Mouse (Mus musculus): ENCODE measurements at regions not wholly inside any gene's neighbourhood (a gene's known extent, or its start where the extent isn't known, plus 50 kb on each side); places are given as distances from the start of the nearest gene placed in this dataset.

- Histone ChIP-seq H3K4me3 (replicated peaks; ENCODE audit: low read length) (no peak overlapping the region), H3K9me3 (ENCODE audit: low read length) (0 out of 2 replicates have a peak, but pooled peaks cover 7% of the 10 kb centered on the region), H3K4me1 (replicated peaks; ENCODE audit: low read depth, low read length) (no peaks in the 10 kb centered on the region), H3K36me3 (ENCODE audit: insufficient read depth, low read length) (no peaks in the 10 kb centered on the region), H3K27me3 (ENCODE audit: insufficient read depth, low read length) (no peaks in the 10 kb centered on the region)
- TF ChIP-seq NANOG (IDR thresholded peaks at IDR 0.05; ENCODE audit: borderline replicate concordance, low read length) = no peak
- TF ChIP-seq POU5F1 (IDR thresholded peaks at IDR 0.05; ENCODE audit: borderline replicate concordance, low read length) = no peak
- TF ChIP-seq CTCF (conservative IDR thresholded peaks at IDR 0.05; ENCODE audit: low read length) = no peak
These were observed 434.1 kb downstream of the Epha4 start for GRCm38 (mm10) chr1:77080767-77081166.

- TF ChIP-seq CTCF (conservative IDR thresholded peaks at IDR 0.05; ENCODE audit: low read length) = no peak
- TF ChIP-seq POU5F1 (IDR thresholded peaks at IDR 0.05; ENCODE audit: borderline replicate concordance, low read length) = no peak
- no peak for TF ChIP-seq NANOG (IDR thresholded peaks at IDR 0.05; ENCODE audit: borderline replicate concordance, low read length)
These were observed 433.2 kb downstream of the Epha4 start for GRCm38 (mm10) chr1:77081660-77082059.

GRCm38 (mm10) chr1:77082410-77082809 lies 432.5 kb downstream of the Epha4 start:
- Histone ChIP-seq H3K4me1 (replicated peaks; ENCODE audit: low read depth, low read length) (no peaks in the 10 kb centered on the region), H3K9me3 (ENCODE audit: low read length) (0 out of 2 replicates have a peak, but pooled peaks cover 7% of the 10 kb centered on the region), H3K27me3 (ENCODE audit: insufficient read depth, low read length) (no peaks in the 10 kb centered on the region), H3K36me3 (ENCODE audit: insufficient read depth, low read length) (no peaks in the 10 kb centered on the region), H3K4me3 (replicated peaks; ENCODE audit: low read length) (no peak overlapping the region)
- TF ChIP-seq POU5F1 (IDR thresholded peaks at IDR 0.05; ENCODE audit: borderline replicate concordance, low read length) = no peak
- no peak for TF ChIP-seq CTCF (conservative IDR thresholded peaks at IDR 0.05; ENCODE audit: low read length)
- TF ChIP-seq NANOG (IDR thresholded peaks at IDR 0.05; ENCODE audit: borderline replicate concordance, low read length) = no peak

More at GRCm38 (mm10) chr1:77081660-77082059, 433.2 kb downstream of the Epha4 start:
- no peaks in the 10 kb centered on the region for H3K36me3 ChIP-seq (ENCODE audit: insufficient read depth, low read length)
- H3K9me3 ChIP-seq (ENCODE audit: low read length) = 0 out of 2 replicates have a peak, but pooled peaks cover 7% of the 10 kb centered on the region
- no peak overlapping the region for H3K4me3 ChIP-seq (replicated peaks; ENCODE audit: low read length)
- H3K4me1 ChIP-seq (replicated peaks; ENCODE audit: low read depth, low read length) = no peaks in the 10 kb centered on the region
- no peaks in the 10 kb centered on the region for H3K27me3 ChIP-seq (ENCODE audit: insufficient read depth, low read length)

GRCm38 (mm10) chr1:77093551-77093950 lies 421.3 kb downstream of the Epha4 start:
- H3K36me3 ChIP-seq (ENCODE audit: insufficient read depth, low read length) = no peaks in the 10 kb centered on the region
- H3K27me3 ChIP-seq (ENCODE audit: insufficient read depth, low read length) = no peaks in the 10 kb centered on the region
- TF ChIP-seq CTCF (conservative IDR thresholded peaks at IDR 0.05; ENCODE audit: low read length) (no peak), POU5F1 (IDR thresholded peaks at IDR 0.05; ENCODE audit: borderline replicate concordance, low read length) (no peak), NANOG (IDR thresholded peaks at IDR 0.05; ENCODE audit: borderline replicate concordance, low read length) (no peak)
- H3K4me3 ChIP-seq (replicated peaks; ENCODE audit: low read length) = no peak overlapping the region
- no peaks in the 10 kb centered on the region for H3K9me3 ChIP-seq (ENCODE audit: low read length)
- H3K4me1 ChIP-seq (replicated peaks; ENCODE audit: low read depth, low read length) = no peaks in the 10 kb centered on the region

GRCm38 (mm10) chr1:77101726-77102272 lies 413.1 kb downstream of the Epha4 start:
- no peaks in the 10 kb centered on the region for H3K9me3 ChIP-seq (ENCODE audit: low read length)
- no peak overlapping the region for H3K4me3 ChIP-seq (replicated peaks; ENCODE audit: low read length)
- H3K27me3 ChIP-seq (ENCODE audit: insufficient read depth, low read length) = no peaks in the 10 kb centered on the region; the same call in 1 of the 2 replicates
- H3K36me3 ChIP-seq (ENCODE audit: insufficient read depth, low read length) = no peaks in the 10 kb centered on the region
- TF ChIP-seq NANOG (IDR thresholded peaks at IDR 0.05; ENCODE audit: borderline replicate concordance, low read length) (no peak), CTCF (conservative IDR thresholded peaks at IDR 0.05; ENCODE audit: low read length) (no peak), POU5F1 (IDR thresholded peaks at IDR 0.05; ENCODE audit: borderline replicate concordance, low read length) (no peak)
- peaks cover 5% of the 10 kb centered on the region; the same call in 1 of the 2 replicates for H3K4me1 ChIP-seq (replicated peaks; ENCODE audit: low read depth, low read length)

- Histone ChIP-seq H3K27me3 (ENCODE audit: insufficient read depth, low read length) (no peaks in the 10 kb centered on the region; the same call in 1 of the 2 replicates), H3K4me3 (replicated peaks; ENCODE audit: low read length) (no peak overlapping the region), H3K36me3 (ENCODE audit: insufficient read depth, low read length) (no peaks in the 10 kb centered on the region), H3K4me1 (replicated peaks; ENCODE audit: low read depth, low read length) (peaks cover 5% of the 10 kb centered on the region; the same call in 1 of the 2 replicates), H3K9me3 (ENCODE audit: low read length) (no peaks in the 10 kb centered on the region)
- TF ChIP-seq CTCF (conservative IDR thresholded peaks at IDR 0.05; ENCODE audit: low read length) (no peak), POU5F1 (IDR thresholded peaks at IDR 0.05; ENCODE audit: borderline replicate concordance, low read length) (no peak), NANOG (IDR thresholded peaks at IDR 0.05; ENCODE audit: borderline replicate concordance, low read length) (no peak)
These were observed 412.3 kb downstream of the Epha4 start for GRCm38 (mm10) chr1:77102421-77103133.

- no peak overlapping the region for H3K4me3 ChIP-seq (replicated peaks; ENCODE audit: low read length)
- no peaks in the 10 kb centered on the region for H3K27me3 ChIP-seq (ENCODE audit: insufficient read depth, low read length)
- no peaks in the 10 kb centered on the region for H3K9me3 ChIP-seq (ENCODE audit: low read length)
- H3K4me1 ChIP-seq (replicated peaks; ENCODE audit: low read depth, low read length) = no peaks in the 10 kb centered on the region
- no peaks in the 10 kb centered on the region for H3K36me3 ChIP-seq (ENCODE audit: insufficient read depth, low read length)
- TF ChIP-seq CTCF (conservative IDR thresholded peaks at IDR 0.05; ENCODE audit: low read length) (no peak), POU5F1 (IDR thresholded peaks at IDR 0.05; ENCODE audit: borderline replicate concordance, low read length) (no peak), NANOG (IDR thresholded peaks at IDR 0.05; ENCODE audit: borderline replicate concordance, low read length) (no peak)
These were observed 404.8 kb downstream of the Epha4 start for GRCm38 (mm10) chr1:77109861-77110785.

- no peaks in the 10 kb centered on the region for H3K4me1 ChIP-seq (replicated peaks; ENCODE audit: low read depth, low read length)
- H3K9me3 ChIP-seq (ENCODE audit: low read length) = no peaks in the 10 kb centered on the region
- no peaks in the 10 kb centered on the region for H3K27me3 ChIP-seq (ENCODE audit: insufficient read depth, low read length)
- H3K36me3 ChIP-seq (ENCODE audit: insufficient read depth, low read length) = no peaks in the 10 kb centered on the region
- no peak overlapping the region for H3K4me3 ChIP-seq (replicated peaks; ENCODE audit: low read length)
- TF ChIP-seq POU5F1 (IDR thresholded peaks at IDR 0.05; ENCODE audit: borderline replicate concordance, low read length) = no peak
These were observed 386.5 kb downstream of the Epha4 start for GRCm38 (mm10) chr1:77128411-77128810.
